Mouse (Mus musculus) layer of hippocampus, adult 11-12 months (tissue): Measurements from ENCODE around the gene Macrod2.
A peak's percentile ranks its signal among the peaks of the same experiment; 100 is the strongest.

Experiments used
- DNase-seq: peaks from one replicate; pipeline ENCODE4 v3.0.0; 2022; ENCODE audit warnings: low spot score

Macrod2 gene

DNA sequence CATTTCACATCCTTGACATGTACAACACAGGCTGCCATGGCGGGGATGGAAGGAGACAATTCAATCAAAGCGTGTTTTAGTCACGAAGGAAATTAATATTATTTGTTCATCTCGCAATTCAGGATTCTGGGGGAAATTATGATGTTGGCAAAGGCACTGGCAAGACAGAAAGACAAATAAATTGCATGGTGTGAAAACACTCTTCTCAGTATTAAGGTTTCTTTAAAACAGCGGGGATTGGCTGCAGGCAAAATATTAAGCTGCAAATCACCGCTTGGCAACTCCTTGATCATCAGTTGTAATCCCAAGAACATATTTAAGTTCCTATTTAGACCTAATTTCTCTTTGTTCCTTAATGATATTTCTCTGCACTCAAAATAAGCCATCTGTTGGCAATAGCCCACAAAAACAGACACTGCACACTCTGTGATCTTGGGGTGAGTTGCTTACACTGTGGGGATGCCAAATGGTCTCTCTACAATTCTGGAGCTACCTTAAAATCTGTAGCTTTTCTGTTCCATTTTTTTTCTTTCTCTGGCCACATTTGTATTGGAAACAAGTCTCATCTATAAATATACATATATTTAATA lies 1466.7 kb downstream of the Macrod2 start:
- no peak for DNase-seq

DNA sequence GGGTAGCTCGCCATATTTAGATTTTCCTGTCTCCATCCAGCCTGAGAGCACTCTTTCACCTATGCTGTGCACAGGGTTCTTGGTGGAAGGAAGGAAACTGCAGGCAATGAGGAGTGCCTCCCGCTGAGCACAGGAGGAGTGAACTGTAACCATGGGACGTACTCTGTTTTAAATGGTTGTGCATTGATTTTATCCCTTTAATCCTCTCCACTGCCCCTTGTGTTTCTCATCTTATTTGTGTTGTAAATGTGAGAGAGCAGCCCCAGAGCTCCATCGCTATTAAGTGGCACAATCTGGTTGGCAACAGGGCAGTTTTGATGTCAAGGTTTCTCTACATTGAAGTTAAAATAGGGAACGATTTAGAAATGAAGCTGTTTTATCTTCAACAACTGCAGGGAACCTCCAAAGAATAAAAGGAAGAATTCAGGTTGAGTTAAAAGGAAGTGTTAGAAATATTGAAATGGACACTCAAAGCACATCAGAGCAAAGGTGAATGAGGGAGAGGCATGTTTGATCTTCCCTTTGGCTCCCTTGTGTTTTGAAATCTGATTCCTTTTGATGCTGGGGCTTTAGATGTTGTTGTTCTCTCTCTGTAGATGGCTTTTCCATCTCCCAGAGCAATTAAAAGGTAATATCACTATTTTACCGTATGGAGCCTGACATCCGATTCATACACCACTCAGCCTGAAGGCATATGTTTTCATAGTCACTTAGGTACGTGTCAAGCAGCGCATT lies 1467.6 kb downstream of the Macrod2 start:
- no peak for DNase-seq

DNA sequence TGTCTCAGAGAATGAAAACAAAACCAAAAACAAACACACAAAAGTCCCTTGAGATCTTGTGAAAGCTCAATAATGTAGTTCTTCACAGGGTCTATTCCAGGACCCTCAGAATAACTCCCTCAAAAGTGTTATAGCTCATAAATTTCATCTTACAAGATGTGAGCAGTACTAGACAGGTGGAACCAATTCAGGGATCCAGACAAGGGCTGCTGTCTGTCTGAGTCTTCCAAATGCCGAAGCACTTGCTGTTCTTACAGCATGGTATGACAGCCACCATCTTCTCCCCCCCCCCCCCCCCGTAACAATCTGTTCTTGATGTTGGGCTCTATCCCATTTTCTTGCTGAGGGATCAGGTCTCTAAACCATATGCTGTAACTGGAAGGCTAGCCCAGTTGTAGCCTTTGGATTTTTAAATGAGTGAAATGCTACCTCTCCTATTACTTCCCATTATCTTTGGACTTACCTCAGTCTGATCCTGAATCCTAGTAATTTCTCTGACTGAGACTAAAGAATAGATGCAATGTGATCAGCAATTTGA lies 1468.6 kb downstream of the Macrod2 start:
- DNase-seq: no peak

DNA sequence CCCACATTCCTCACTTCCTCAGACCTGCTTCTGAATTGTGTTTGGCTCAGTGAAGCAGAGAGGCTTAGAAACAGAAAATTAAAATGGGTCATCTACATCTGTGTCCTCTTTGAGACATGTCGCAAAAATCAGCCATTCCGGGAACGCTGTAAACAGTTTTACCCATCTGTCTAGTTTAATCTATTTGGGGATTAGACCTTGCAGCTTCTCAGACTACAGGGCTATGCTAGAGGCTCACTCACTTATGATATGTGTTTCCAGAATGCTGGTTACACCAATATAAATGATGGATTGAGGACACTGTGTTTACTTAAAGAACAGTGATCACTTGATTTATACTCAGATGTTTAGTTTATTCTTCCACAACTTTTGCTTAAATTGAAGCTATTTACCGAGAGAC lies 1475.8 kb downstream of the Macrod2 start:
- DNase-seq: no peak

DNA sequence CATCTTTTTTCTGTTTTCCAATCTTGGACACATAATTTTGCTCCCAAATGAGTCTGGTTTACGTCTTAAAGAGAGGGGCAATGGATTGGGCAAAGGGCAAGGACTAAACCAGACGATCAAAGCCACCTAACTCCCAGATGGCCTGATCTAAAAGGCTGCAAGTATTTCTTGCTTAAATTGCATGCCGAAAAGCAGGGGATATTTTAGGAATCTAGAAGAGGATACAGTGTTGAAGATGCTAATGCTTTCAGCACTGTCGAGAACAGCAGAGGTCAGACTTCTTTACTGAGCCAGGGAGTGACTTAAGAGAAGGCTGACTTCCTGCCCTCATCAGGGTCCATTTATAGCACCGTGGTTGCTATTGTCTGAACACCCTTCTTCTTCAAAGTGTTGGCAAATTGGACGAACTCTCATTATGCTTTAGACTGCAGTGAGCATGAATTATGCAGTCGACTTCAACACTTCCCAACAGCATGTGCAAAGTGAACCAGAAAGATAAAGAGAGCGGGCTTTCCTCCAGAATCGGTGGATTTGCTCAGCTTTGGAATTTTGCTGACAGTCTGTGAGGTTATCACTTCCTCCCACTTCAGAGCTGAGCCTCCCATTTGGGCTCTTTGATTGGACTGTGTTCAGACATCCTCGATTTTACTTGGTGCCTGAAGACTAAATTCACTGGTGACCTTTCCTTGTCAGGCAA lies 1481.2 kb downstream of the Macrod2 start:
- peak; percentile 39 for DNase-seq

DNA sequence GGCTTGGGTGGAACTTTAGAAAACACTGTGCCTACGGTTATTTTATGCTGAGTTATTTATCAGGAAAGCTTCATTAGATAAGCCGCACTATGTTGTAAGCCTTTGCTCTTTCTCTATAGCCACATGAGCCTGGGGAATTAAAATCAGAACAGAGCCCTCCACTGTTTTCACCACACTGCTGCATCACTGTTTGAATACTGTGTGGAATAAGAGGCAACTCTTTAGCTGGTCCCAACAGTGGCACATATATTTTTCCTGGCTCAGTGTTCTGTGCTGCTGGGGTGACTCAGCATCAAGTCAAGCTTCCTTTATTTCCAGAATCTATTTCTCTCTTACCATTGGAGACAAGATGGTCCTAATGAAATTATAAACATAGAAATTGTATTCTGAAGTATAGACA lies 1481.8 kb downstream of the Macrod2 start:
- DNase-seq: no peak

DNA sequence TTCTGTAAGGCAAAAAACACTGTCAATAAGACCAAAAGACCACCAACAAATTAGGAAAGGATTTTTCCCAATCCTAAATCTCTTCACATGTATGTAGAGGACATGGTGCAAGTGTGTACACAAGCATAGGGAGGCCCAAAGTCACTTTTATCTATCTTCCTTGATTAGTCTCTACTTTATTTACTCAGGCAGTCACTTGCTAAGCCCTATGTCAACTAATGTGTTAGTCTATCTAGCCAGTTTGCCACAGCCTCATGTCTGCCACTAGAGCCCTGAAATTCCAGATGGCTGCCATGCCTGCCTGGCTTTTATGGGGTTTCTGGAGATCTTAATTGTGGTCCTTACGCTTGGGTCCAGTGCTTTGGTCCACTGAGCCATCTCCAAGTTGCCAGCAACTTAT lies 1483.4 kb downstream of the Macrod2 start:
- no peak for DNase-seq

DNA sequence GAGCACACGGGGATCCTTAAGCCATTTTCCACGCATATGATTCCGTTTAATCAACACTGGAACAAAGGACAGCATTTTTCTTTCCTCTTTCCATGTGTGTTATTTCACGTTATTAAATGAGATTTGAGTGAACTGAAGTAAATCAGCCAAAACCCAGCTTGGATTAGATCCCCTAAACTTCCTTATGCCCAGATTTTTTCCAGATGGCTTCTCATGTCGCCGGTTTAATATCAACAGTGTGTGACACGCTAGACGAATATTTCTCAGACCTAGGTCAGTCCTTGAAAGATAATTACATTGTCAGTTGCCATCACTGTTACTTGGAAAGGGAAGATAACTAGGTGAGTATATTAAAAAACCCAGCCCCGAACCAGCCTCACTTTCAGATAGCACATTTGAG lies 1484.6 kb downstream of the Macrod2 start:
- no peak for DNase-seq

DNA sequence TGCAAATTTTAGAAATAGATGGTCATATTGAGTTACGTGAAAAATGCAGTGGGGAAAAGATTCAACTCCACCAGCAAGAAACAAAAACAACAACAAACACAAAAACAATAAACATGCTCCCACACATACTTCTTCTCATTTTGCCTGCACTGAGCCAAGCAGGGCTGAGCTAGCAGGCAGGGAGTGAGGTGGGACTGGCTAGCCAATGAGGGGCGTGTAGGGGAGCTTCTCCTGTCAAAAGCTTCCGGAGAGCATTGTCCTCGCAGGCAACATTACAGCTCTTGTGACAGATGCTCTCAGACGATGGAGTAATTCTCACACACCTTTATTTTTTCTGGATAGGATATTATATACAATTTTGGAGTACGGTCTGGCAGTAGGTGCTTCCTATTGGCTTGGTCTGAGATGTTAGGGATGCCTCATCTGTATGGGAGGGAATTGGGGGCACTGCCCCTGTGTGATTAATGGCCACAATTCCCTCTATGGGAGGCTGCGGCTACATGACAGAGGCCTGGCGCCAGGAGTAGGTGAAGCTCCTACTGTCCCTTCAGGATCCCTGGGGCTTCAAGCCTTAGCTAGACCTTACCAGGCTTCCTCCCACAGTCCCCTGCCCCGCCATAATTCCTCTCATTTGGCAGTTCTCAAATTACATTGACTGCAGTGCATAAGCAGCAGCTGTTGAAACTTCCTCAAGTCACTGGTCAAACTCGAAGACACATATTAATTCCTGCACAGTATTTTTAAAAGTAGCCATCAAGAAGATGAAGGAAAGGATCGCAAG lies 1491.8 kb downstream of the Macrod2 start:
- DNase-seq: no peak

DNA sequence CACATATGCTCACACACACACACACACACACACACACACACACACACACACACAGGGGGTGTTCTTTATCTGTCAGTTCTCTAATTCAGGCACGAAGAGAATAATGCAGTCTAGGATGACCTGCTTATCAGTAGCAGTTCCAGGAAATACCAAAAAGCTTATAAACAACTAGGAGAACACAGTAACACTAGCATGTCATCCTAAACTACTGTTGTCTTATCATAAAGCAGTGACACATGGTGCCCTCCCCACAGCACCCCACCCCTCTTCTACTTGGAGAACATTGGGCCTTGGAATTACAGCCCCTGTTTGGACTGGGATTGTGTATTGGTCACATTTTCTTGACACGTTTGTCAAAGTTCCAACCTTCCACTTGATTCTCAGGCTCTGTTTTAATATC lies 1494.4 kb downstream of the Macrod2 start:
- DNase-seq: no peak

DNA sequence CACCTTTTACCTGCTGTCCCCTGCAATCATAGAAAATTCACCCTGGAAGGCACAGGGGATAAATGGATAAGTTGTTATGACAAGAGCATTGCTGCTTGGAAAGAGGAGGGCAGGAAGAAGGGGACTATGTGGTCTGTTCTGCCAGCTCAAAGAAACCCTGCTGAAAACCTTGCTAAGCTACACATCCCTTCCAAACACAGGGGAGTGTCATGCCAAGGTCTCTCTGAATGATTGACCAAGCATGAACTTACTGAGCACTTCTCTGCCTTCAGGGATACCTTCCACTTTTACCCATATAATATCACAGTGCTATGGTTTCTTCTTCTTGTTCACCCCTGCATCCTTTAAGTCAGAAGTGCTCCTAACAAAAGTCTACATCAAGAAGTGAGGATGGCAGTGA lies 1502.8 kb downstream of the Macrod2 start:
- DNase-seq: no peak

DNA sequence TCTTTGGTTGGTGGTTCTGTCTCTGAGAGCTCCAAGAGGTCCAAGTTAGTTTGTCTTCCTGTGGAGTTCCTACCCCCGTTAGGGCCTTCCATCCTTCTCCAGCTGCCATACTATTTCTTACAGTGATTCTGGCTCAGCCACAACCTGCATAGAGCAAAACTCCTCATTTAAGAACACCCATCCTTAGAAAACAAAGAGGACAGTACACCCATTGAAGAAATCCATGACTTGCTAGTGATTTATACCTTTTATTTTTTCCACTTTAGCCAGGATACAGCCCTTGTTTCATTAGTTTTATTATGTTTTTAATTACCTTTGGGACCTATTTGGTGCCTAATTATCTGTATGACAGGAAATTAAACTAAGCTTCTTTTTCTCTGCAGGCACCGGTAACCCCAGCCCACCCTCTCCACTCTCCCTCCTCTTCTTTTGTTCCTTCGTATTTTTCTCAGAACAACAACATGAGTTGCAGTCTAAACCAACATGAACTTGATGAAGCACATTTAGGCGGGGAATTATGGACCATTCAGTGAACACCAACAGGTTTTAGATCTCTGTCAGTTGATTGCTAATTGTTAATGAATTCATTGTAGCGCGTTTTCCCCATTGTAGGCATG lies 1516.8 kb downstream of the Macrod2 start:
- no peak for DNase-seq

DNA sequence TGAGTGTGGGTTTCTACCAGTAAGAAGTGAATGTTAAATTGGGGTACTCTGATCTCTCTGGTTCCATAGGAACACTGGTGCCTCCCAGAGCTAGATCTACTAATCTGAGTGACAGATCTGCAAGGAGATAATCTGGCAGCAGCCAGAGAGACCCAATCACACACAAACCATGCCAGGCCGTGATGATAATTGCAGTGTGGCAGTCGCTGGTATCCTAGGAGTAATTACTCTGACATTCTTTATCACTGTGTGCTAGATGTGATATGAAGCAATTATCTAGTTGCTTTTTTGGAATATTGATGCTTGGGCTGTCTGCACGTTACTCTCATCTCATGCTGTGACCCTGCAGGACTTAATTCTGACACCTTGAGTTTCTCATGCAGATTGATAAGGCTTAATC lies 1518.4 kb downstream of the Macrod2 start:
- peak; percentile 12 for DNase-seq

DNA sequence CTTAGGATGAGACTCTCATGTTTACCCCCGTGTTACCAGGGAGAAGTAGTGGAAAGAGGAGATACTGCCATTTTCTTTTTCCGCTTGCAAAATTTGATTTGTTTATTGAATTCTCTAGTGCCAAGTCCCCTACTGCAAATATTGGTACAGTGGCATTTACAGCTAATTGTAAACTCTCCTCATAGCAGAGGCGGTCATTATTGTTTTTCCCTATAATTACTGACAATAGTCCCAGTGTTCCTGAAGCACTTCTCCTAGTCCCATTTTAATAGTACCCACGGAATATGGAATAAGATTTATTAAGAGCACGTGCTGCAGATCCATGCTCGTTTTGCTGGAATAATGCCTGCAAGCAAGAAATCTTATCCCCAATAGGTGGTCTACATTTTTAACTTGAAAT lies 1518.8 kb downstream of the Macrod2 start:
- no peak for DNase-seq

DNA sequence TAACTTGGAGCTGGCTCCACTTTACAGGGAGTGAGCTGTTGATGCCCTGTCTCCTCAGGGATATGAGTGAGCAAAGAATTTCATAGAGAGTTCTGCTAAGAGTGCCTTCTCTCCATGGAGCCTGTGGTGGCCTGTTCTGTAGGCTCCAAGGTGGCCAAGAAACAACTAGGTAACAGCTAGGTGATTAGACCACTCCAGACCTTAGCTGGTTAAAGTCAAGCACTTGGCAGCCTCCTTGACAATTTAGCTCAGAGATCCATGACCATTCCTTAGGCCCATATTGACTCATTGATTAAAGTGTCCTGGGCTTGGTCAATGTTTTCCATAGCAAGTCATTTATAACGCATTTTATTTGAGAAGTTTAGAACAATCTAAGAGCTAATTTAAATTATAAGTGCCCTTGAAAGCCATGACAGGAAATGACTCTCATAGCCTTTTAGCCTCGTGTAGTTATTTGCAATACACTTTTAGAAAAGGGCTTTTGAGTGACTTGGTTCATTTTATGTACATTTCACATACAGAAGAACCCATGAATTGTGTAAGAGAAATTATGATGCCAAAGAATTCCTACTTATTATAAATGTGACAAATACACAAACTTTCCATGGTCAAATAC lies 1525.4 kb downstream of the Macrod2 start:
- no peak for DNase-seq

DNA sequence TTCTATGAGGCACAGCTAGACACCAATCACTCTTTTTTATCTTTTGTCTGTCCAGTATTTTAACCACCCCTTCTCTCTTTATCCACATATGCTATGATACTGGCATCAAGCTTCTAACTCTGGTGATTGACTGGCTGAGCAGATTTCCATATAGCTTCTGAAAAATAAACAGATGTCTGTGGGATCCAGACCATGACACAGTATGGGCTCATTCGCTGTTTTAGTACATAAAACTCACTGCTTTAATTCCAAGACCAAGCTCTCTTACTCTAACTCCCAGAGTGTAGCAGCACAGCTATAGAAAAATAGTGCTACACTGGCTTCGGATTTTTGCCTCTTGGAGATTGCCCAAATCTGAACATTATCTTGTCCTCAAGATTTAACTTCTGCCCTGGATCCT lies 1540.0 kb downstream of the Macrod2 start:
- DNase-seq: no peak

DNA sequence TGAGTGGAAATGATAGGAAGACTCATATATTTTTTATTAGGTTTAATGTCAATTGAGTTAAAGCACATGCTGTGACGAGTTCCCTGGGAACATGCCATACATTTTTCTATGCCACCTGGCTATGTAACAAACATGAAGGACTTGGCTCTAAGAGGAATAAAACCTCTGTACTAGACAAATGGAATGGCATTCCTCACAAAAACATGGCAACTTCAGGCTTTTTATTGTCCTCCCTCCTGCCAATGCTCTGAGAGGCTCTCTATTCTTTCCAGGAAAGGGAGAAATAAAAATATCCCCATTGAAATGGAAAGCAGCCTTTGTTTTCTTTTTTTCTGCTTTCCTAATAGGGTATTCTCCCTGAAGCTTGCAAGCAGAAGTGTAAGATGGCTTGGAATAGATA lies 1559.7 kb downstream of the Macrod2 start:
- DNase-seq: no peak

DNA sequence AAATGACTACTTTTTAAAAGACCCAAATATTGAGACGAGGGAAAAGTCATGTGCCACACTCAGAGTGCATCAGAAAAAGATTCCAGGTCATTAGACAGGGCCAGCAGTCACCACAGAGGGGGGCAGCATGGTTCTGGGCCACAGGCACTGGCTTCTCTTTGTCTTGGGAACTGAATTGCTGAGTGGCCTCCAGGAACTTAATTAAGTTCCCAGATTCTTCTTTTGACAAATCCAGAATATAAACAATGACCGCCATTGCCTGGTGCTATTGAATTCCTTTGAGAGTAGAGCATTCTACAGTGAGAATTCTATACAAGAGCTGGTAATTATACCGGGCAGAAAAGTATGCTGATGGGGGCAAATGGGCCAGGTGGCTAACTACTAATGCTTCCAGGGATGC lies 1560.1 kb downstream of the Macrod2 start:
- DNase-seq: no peak

DNA sequence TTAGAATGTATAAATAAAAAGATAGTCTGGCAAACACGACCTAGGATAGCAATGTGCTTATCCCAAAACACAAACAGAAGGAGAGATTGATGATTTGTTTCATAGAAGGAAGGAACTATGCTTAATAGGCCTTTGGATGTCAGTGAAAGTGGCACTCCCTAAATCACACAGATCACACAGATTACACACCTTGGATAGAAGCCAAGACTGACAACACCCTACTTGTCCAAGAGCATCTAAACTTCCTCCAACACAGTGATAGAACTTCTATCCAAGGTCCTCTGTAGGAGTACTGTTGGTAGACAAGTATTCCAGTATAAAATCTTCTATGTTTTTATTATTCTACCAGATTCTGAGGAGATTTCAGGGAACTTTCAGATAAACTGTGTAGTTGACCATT lies 1567.8 kb downstream of the Macrod2 start:
- no peak for DNase-seq

DNA sequence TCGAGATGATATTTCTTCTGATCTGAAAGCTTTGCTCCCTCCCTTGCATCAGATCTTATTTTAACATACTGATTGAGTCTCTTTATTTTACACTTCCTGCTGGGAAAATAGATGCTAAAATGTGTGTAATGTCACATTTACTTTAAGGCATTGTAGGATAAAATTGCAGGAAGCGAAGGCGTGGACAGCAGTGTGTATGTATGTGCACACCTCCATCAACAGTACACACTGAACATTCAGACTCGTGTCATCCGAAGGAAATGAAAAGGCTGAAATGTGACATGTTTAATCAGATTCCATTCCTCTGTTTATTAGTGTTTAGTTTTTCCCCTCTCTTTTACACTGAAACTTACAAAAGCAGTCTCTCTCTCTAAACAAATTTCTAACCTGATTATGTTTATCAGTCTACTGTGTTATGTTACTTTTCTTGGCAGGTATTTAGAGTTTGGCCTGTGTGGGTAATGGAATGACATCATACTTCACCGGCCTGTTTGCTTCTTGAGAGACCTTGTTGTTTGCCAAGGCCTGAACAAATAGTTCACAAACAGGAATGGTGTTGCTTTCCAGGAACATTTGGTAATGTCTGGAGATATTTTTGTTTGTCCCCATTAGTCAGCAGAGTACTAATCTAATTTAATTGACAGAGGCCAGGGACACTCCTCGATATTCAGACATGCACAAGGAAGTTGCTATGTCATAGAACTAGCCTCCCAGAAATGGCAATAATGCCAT lies 1588.7 kb downstream of the Macrod2 start:
- no peak for DNase-seq

DNA sequence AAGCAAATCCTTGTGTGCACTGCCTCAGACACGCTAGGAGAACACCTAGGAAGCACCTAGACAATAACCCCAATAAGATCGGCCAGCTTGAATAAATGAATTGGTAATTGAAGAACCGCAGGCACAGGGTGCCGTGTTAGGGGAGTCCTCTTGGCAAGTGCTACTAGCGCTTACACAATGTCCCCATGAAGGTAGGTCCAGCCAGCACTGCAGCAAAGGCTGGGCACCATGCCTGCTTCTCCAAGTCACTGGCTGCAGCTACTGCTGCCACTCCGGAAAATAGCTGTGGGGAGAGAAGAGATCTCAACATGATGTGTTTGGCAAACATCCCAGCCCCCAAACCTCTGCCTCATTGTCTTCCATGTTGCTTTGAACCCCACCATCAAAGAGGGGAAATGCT lies 1603.8 kb downstream of the Macrod2 start:
- DNase-seq: peak; percentile 18
